Comparison of ENCODE assay signal across 9 mouse cellular contexts in genomic region chr3:96248141-96249033, GRCm38 (mm10). TPM values are rescaled to one million over a fixed set of nuclear protein-coding genes. Genes with fewer than 3 reads are reported as not detected.
DNase-seq lines count a peak whose midpoint lies in the region; ATAC-seq and TF ChIP-seq lines count a peak whose summit lies in the region.
"Had no signal": no experiment of that assay in that cellular context is flagged by ENCODE, and none has a peak within 500 bp of the region (broad histone marks: within the 10 kb centered on the region; RNA-seq: fewer than 3 reads in every experiment).

No protein-coding gene starts in this region.

- no peak for DNase-seq in kidney, adult 8-10 months
- DNase-seq in ZHBTc4 (ENCODE audit: low read depth, low spot score), result peak; percentile 26
- DNase-seq in hindbrain, embryonic 14.5 days (ENCODE audit: low spot score), result no peak
- no peak for DNase-seq in urinary bladder, postnatal 36 days (ENCODE audit: low spot score in 2 of 2)
- no peak for DNase-seq in layer of hippocampus, adult 9-11 months
- no peak for DNase-seq in left cerebral cortex, adult 2 months (ENCODE audit: extremely low spot score in 1 of 2, low spot score in 2 of 2)
- DNase-seq: adrenal gland, adult 2 months had no signal

- peak overlapping the region; percentile 66 for H3K27ac ChIP-seq in kidney, embryonic 16.5 days (ENCODE audit: low read length)
- no peak overlapping the region for H3K27ac ChIP-seq in hindbrain, embryonic 14.5 days
- H3K27ac ChIP-seq in midbrain, embryonic 15.5 days, result no peak overlapping the region
- H3K27ac ChIP-seq in left cerebral cortex, adult 2 months, result no peak overlapping the region

- no peaks in the 10 kb centered on the region for H3K27me3 ChIP-seq in kidney, embryonic 16.5 days (ENCODE audit: insufficient read depth, low read length)
- H3K27me3 ChIP-seq in hindbrain, embryonic 14.5 days (ENCODE audit: control insufficient read depth, insufficient read depth, low read length), result no peaks in the 10 kb centered on the region
- no peaks in the 10 kb centered on the region for H3K27me3 ChIP-seq in midbrain, embryonic 15.5 days (replicated peaks)

- H3K36me3 ChIP-seq in kidney, embryonic 16.5 days (ENCODE audit: insufficient read depth, low read length), result no peaks in the 10 kb centered on the region
- H3K36me3 ChIP-seq in hindbrain, embryonic 14.5 days (replicated peaks; ENCODE audit: control insufficient read depth, insufficient read depth), result no peaks in the 10 kb centered on the region
- H3K36me3 ChIP-seq in midbrain, embryonic 15.5 days (replicated peaks), result no peaks in the 10 kb centered on the region

- intact Hi-C loops in left cerebral cortex, adult 2 months (cut with DNase I), result no loop called here

- H3K9me3 ChIP-seq in kidney, embryonic 16.5 days (ENCODE audit: low read length), result no peaks in the 10 kb centered on the region
- H3K9me3 ChIP-seq in hindbrain, embryonic 14.5 days (ENCODE audit: control insufficient read depth, low read length), result no peaks in the 10 kb centered on the region
- no peaks in the 10 kb centered on the region for H3K9me3 ChIP-seq in midbrain, embryonic 15.5 days

- H3K9ac ChIP-seq in kidney, embryonic 16.5 days (replicated peaks; ENCODE audit: low read length), result peak overlapping the region; percentile 52
- H3K9ac ChIP-seq in hindbrain, embryonic 14.5 days, result peak overlapping the region; percentile 40; the same call in 1 of the 2 replicates
- no peak overlapping the region for H3K9ac ChIP-seq in midbrain, embryonic 15.5 days

- 38% methylated on average over 6 of the region's 6 CpGs for WGBS in kidney, embryonic 16.5 days
- WGBS in hindbrain, embryonic 14.5 days, result 51% methylated on average over 6 of the region's 6 CpGs
- WGBS in midbrain, embryonic 15.5 days, result 53% methylated on average over 6 of the region's 6 CpGs

- H3K4me3 ChIP-seq in kidney, embryonic 16.5 days (ENCODE audit: low read length), result peak overlapping the region; percentile 49
- H3K4me3 ChIP-seq in hindbrain, embryonic 14.5 days (replicated peaks; ENCODE audit: low read length), result no peak overlapping the region
- no peak overlapping the region for H3K4me3 ChIP-seq in midbrain, embryonic 15.5 days
- H3K4me3 ChIP-seq in left cerebral cortex, adult 2 months, result no peak overlapping the region

- no peak for TF ChIP-seq CTCF in left cerebral cortex, adult 2 months (IDR thresholded peaks at IDR 0.05)

- H3K4me2 ChIP-seq in kidney, embryonic 16.5 days (replicated peaks; ENCODE audit: low read depth, low read length), result peak overlapping the region; percentile 55
- H3K4me2 ChIP-seq in hindbrain, embryonic 14.5 days (replicated peaks), result peak overlapping the region; percentile 36
- peak overlapping the region; percentile 42; the same call in 1 of the 2 replicates for H3K4me2 ChIP-seq in midbrain, embryonic 15.5 days

- H3K4me1 ChIP-seq in kidney, embryonic 16.5 days (ENCODE audit: insufficient read depth, low read length), result peaks cover 37% of the 10 kb centered on the region
- H3K4me1 ChIP-seq in hindbrain, embryonic 14.5 days (replicated peaks; ENCODE audit: control insufficient read depth, insufficient read depth, low read length), result peaks cover 15% of the 10 kb centered on the region; the same call in 1 of the 2 replicates
- H3K4me1 ChIP-seq in midbrain, embryonic 15.5 days, result peaks cover 15% of the 10 kb centered on the region

- no peak for ATAC-seq in kidney, embryonic 16.5 days (ENCODE audit: low FRiP score, low TSS enrichment)
- no peak for ATAC-seq in hindbrain, embryonic 14.5 days (ENCODE audit: low FRiP score)
- no peak for ATAC-seq in midbrain, embryonic 15.5 days (replicated peaks)

RNA-seq across cellular contexts. Expression of gene Hist2h3c1, which starts 1.9 kb away (rescaled TPM):
- 0.24 and 1.1 TPM in 2 replicates for polyA plus RNA-seq in kidney, embryonic 16.5 days (2015; fragmentation: Nextera tagmentation; extraction: Ambion mirVana)
- 0.18 and 1.6 TPM in 2 replicates for polyA plus RNA-seq in hindbrain, embryonic 14.5 days (2014; fragmentation: Nextera tagmentation; extraction: Ambion mirVana)
- polyA plus RNA-seq in midbrain, embryonic 15.5 days (2015; fragmentation: Nextera tagmentation; extraction: Ambion mirVana), result 0.11 TPM in 1 of 2 replicates, not detected in the other
- total RNA-seq in left cerebral cortex, adult 2 months (2021), result not detected
- polyA plus RNA-seq: adrenal gland, adult 2 months had no signal

RNA-seq across cellular contexts. Expression of gene Hist2h2aa1, which starts 3.1 kb away (rescaled TPM):
- polyA plus RNA-seq in kidney, embryonic 16.5 days (2015; fragmentation: Nextera tagmentation; extraction: Ambion mirVana), result 12.9 and 14.2 TPM in 2 replicates
- polyA plus RNA-seq in hindbrain, embryonic 14.5 days (2014; fragmentation: Nextera tagmentation; extraction: Ambion mirVana), result 12.0 and 16.6 TPM in 2 replicates
- polyA plus RNA-seq in midbrain, embryonic 15.5 days (2015; fragmentation: Nextera tagmentation; extraction: Ambion mirVana), result 14.4 and 19.2 TPM in 2 replicates
- 10 to 100 TPM in 1 of 2 experiments, not detected in 1; 19.2 TPM for total RNA-seq in left cerebral cortex, adult 2 months (2021)

RNA-seq across cellular contexts. Expression of gene Hist2h2aa2, which starts 8.3 kb away (rescaled TPM):
- polyA plus RNA-seq in kidney, embryonic 16.5 days (2015; fragmentation: Nextera tagmentation; extraction: Ambion mirVana), result 46.3 and 49.3 TPM in 2 replicates
- polyA plus RNA-seq in hindbrain, embryonic 14.5 days (2014; fragmentation: Nextera tagmentation; extraction: Ambion mirVana), result 32.2 and 46.8 TPM in 2 replicates
- 44.8 and 51.7 TPM in 2 replicates for polyA plus RNA-seq in midbrain, embryonic 15.5 days (2015; fragmentation: Nextera tagmentation; extraction: Ambion mirVana)
- 100 to 1,000 TPM; 156 to 184 TPM for total RNA-seq in left cerebral cortex, adult 2 months (2021)

RNA-seq across cellular contexts. Expression of gene Hist2h3c2, which starts 9.5 kb away (rescaled TPM):
- 3.1 and 3.7 TPM in 2 replicates for polyA plus RNA-seq in kidney, embryonic 16.5 days (2015; fragmentation: Nextera tagmentation; extraction: Ambion mirVana)
- 1.2 and 1.7 TPM in 2 replicates for polyA plus RNA-seq in hindbrain, embryonic 14.5 days (2014; fragmentation: Nextera tagmentation; extraction: Ambion mirVana)
- polyA plus RNA-seq in midbrain, embryonic 15.5 days (2015; fragmentation: Nextera tagmentation; extraction: Ambion mirVana), result 2.3 and 2.4 TPM in 2 replicates
- total RNA-seq in left cerebral cortex, adult 2 months (2021), result 1 to 10 TPM; 5.7 to 6.8 TPM

RNA-seq across cellular contexts. Expression of gene Hist2h4, which starts 14.7 kb away (rescaled TPM):
- polyA plus RNA-seq in kidney, embryonic 16.5 days (2015; fragmentation: Nextera tagmentation; extraction: Ambion mirVana), result 8.0 and 10.8 TPM in 2 replicates
- polyA plus RNA-seq in hindbrain, embryonic 14.5 days (2014; fragmentation: Nextera tagmentation; extraction: Ambion mirVana), result 2.9 and 6.0 TPM in 2 replicates
- polyA plus RNA-seq in midbrain, embryonic 15.5 days (2015; fragmentation: Nextera tagmentation; extraction: Ambion mirVana), result 5.6 and 6.1 TPM in 2 replicates
- total RNA-seq in left cerebral cortex, adult 2 months (2021), result 10 to 100 TPM; 26.8 to 31.9 TPM
